Mouse (Mus musculus) thymus, postnatal 25 days (tissue): ENCODE results near the gene Gm49354.
"Not testable (repeated sequence)": the region's sequence is repeated elsewhere in the genome, so short reads cannot be mapped to it uniquely, and the experiment has no call there.

Source experiments
- DNase-seq: peaks from one replicate; pipeline ENCODE4 v3.0.0; 2022

Gm49354 gene

DNA sequence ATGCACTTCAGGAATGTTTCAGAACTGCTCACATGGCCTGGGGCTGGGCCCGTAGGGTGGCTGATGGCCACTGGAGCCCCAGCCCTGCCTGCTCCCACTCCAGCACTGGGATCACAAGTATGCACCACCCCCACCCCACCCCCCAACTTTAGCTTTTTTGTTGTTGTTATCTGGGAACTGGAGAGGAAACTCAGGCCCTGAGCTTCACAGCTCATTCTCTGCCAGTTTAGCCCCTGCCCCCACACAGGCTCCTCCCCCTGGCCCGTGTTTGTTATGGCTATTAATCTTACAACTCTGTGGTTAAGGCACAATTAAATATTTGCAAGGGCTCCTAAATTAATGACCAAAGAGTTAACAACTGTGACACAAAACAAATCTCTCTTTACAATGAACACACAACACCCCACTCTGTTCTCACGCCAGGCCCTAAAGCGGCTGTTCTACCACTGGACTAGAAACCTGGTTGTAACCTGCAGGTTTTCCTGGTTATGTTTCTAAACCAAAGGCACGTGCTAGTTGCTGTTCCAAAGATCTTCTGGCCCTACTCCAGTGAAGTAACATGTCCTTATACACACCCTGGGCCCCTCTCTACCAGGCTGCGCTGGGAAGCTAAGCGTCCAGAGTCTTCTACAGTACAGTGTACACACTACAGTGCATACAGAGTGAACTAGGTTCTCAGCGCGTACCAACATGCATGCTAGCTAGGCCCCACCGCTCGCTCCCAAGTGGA, 15.1 kb downstream of the Gm49354 start:
- DNase-seq: no peak

GRCm38 (mm10) chr13:59762791-59763190, 19.3 kb downstream of the Gm49354 start:
- DNase-seq: no peak

GRCm38 (mm10) chr13:59756906-59757305, 25.1 kb downstream of the Gm49354 start:
- no peak for DNase-seq

GRCm38 (mm10) chr13:59750310-59750709, 31.7 kb downstream of the Gm49354 start:
- DNase-seq: no peak

GRCm38 (mm10) chr13:59746711-59747110, 35.3 kb downstream of the Gm49354 start, which contains the start of gene 1700014D04Rik:
TSS of gene 1700014D04Rik (minus strand) at chr13:59746752.
- no peak for DNase-seq

DNA sequence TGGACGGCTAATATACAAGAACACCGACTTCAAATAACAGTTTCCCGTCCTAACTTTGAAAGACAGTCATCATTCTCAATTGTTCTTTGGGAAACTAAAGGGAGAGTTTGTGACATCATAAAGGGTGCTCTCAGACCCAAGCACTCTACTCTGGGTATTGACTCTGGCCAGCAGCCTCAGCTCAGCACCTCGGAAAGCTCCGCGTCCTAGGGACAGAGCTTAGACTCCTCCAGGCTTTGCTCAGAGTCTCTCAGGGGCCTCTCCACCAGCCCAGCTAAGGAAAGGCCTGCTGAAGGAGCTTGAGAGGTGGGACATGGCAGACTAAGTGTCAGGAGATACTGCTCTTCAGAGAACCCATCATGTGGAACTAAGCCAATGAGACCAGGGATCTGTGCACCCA, 35.9 kb downstream of the Gm49354 start:
- DNase-seq: no peak

GRCm38 (mm10) chr13:59745462-59745861, 36.6 kb downstream of the Gm49354 start:
- DNase-seq: no peak

GRCm38 (mm10) chr13:59741697-59742096, 40.3 kb downstream of the Gm49354 start:
- DNase-seq: peak; percentile 17

- DNase-seq: no peak
Measured at GRCm38 (mm10) chr13:59741096-59741495, 40.9 kb downstream of the Gm49354 start.

GRCm38 (mm10) chr13:59739397-59739796, 42.6 kb downstream of the Gm49354 start:
- no peak for DNase-seq

GRCm38 (mm10) chr13:59738455-59738854, 43.6 kb downstream of the Gm49354 start:
- DNase-seq: no peak

DNA sequence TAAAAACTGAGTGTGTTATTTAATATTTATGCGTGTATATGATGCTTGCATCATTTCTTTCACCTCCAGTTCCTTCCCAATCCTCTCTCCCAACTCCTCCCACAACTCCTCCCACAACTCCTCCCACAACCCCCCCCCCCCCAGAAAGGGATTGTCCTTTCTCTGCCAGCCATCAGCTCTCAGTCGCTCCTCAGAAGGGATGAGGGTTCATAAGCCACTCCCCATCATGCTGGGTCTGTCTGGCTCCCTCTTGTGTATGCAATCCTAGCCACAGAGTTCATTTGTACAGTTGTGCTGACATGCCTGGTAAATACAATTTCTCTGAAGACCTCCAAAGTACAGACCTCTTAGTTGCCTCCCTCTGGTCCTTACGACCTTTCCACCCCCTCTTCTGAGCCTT, 46.9 kb downstream of the Gm49354 start:
- DNase-seq: no peak

DNA sequence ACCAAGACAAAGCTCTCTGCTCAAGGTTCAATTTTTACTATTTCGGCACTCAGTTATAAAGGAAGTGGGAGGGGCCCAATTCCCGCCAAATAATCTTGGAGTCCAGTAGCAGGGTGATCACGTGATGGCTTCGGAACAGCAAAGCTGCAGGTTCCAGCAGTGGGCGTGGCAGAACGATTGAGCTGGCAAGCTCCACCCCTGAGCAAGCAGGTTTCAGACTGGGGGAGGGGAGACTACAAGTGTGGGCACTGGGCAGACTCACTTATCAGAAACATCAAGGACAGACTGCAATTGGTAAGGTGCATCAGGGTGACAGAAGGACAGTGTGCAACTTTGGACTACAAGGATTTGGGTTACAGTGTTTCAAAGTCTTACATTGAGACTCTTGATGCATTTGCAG, 47.7 kb downstream of the Gm49354 start:
- DNase-seq: not testable (repeated sequence)

- DNase-seq: no peak
Measured at GRCm38 (mm10) chr13:59733936-59734335, 48.1 kb downstream of the Gm49354 start.

- DNase-seq: no peak
Measured at GRCm38 (mm10) chr13:59731652-59732051, 50.4 kb downstream of the Gm49354 start, which contains the start of gene Spata31d1d. TSS of gene Spata31d1d (minus strand) at chr13:59731752.

- DNase-seq: peak; percentile 79
Measured at GRCm38 (mm10) chr13:59728378-59729093, 53.5 kb downstream of the Gm49354 start.

GRCm38 (mm10) chr13:59726139-59726867, 55.7 kb downstream of the Gm49354 start:
- no peak for DNase-seq

GRCm38 (mm10) chr13:59722089-59722488, 60.0 kb downstream of the Gm49354 start:
- not testable (repeated sequence) for DNase-seq

- no peak for DNase-seq
Measured at GRCm38 (mm10) chr13:59719475-59719874, 62.6 kb downstream of the Gm49354 start.

GRCm38 (mm10) chr13:59718857-59719440, 63.1 kb downstream of the Gm49354 start:
- DNase-seq: not testable (repeated sequence)

GRCm38 (mm10) chr13:59713710-59714109, 68.3 kb downstream of the Gm49354 start:
- no peak for DNase-seq

- not testable (repeated sequence) for DNase-seq
Measured at GRCm38 (mm10) chr13:59711984-59712383, 70.1 kb downstream of the Gm49354 start, which contains the start of gene Spata31d1b. TSS of gene Spata31d1b (plus strand) at chr13:59712284.

- no peak for DNase-seq
Measured at GRCm38 (mm10) chr13:59710230-59710629, 71.8 kb downstream of the Gm49354 start, which contains the start of gene Spata31d1a. TSS of gene Spata31d1a (minus strand) at chr13:59710330.
